Mouse (Mus musculus) frontal cortex, adult (tissue): ENCODE measurements at regions not wholly inside any gene's neighbourhood (a gene's known extent, or its start where the extent isn't known, plus 50 kb on each side); places are given as distances from the start of the nearest gene placed in this dataset.

ENCODE experiments used
- ATAC-seq: cut with Nextera tagmentation; 2 replicates; pipeline ENCODE4 v1.9.2; 2017; ENCODE audit warnings: mild to moderate bottlenecking, moderate library complexity, mixed read lengths; ENCODE audit not compliant: low TSS enrichment

DNA sequence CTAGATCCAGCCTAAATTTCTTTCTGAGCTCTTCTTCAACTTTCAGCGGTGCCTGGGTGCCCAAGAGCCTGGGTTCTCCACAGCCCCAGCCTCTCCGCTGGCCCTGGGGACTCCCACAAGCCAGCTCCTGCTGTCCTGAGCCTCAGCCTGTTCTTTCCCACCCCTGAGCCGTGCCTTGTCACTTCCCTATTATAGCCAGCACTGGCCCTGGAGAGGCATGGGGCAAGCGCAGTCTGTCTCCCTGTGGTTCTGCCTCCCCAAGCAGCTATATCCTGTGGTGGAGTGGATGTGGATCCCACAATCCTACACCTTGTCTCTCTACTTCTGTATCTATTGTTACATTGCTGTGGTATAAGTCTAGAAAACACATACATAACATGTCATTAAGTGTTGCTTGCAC lies 128.6 kb upstream of the Hgf start:
- ATAC-seq, result no peak

DNA sequence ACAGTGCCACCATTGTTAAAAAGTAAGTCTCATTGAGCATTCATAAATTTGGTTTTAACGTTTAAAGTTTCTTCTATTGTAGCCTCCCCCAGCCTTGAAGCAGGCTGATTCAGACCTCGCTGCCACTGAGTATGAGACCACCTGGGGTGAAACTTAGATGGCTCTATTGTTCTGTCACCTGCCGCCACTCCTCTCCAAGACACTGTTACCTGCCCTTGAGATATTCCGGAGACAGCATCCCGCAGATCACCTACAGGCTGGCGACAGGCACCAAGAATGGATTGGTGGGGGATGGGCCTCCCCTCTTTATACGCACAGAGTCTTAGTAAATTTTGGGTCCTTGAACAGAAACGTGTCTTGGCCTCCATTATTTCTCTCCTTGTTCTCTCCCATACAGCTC lies 128.0 kb upstream of the Hgf start:
- no peak for ATAC-seq

DNA sequence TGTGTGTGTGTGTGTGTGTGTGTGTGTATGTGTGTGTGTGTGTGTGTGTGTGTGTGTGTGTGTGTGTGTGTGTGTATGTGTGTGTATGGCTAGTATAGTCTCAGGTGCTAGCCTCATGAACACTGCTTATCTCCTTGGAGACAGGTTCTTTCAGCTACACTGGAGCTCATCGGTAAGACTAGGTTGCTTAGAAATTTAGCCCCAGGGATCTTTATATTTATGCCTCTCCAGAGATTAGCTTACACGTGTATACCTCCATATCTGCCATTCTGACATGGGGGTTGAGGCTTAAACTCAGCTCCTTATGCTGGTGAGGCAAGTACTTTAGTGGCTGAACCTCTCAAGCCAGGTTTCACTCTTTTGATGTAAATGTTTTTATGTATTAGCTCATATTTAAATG lies 127.0 kb upstream of the Hgf start:
- ATAC-seq, result no peak

DNA sequence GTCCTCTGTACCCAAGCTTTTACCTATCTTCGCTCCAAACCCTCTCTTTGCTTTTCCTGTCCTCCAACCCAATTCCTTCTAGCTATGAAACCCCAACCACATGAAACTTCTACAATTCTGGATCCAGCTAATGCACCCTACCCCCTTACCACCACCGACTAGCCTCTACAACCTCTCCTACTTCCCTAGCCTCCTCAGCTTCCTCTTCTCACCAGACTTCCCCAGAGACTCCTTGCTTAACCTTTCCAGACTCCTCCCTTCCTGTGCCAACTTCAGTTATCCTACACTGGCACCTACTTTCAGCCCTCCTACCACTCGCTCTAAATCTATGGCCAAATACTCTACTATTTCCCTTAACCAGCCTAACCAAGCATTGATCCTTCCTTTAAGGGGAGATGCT lies 118.7 kb upstream of the Hgf start:
- no peak for ATAC-seq

DNA sequence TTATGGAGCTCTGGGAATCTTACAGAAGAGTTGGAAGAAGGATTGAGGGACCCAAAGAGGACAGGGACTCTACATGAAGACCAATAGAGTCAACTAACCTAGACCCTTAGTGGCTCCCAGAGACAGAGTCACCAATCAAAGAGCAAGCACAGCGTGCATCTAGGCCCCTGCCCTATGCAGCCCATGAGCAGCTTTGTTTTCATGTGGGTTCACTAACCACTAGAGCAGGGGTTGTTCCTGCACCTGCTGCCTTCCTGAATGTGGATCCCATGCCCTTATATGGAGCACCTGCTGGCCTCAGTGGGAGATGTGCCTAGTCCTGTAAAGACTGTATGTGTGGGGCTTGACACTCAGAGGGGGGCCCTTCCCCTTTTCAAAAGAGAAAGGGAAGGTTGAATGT lies 108.2 kb upstream of the Hgf start:
- no peak for ATAC-seq

DNA sequence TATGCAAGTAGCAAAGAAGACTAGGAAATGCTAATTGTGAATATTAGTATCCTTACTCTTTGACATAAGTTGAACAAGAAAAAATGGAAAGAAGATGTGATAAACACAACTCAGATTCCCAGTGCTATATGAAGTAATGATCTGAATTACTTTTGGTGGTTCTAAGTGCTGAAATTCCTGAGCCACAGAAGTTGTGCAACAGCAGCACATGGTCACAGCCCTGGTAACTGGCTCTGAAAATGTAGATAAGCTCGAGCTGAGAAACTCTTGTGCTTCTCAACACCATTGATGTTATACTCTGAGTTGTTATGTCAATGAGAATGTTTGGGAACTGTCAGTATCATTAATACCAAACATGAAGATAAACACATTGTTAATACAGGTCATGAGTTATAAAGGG lies 106.3 kb upstream of the Hgf start:
- no peak for ATAC-seq

DNA sequence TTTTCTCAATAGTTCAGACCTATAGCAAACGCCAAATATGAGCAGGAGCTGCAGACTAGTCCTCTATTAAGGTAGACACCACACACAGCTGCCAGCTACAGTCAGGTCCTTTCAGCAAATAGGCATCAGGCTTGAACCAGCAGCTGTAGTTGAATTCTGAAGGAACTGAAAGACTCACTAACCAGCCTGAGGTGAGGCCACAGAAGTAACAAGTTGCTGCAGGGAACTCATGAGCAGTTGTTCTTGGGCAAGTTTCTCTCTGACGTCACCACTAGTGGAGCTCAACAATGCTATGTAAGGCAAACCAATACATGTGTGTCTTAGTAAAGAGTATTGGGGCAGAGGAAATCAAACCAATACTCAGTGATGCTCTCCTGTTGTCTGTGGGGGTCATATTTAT lies 91.5 kb upstream of the Hgf start:
- no peak for ATAC-seq

DNA sequence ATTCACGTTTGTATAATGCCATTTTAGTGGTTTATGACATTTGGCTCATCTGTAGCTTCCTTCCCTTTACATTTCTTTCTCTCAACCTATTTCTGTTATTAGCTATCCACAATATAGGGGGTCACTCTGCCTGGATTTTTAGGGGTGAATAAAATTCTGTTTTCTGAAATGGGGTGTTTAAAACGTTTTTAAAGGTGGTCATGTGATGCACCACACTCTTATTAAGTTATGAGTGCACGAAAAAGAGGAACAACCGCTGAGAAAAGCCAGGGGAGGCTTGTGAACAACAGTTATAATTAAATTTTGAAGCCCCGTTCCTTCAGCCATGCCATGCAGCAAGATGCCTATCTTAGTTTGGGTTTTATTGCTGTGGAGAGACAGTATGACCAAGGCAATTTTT lies 87.0 kb upstream of the Hgf start:
- ATAC-seq, result no peak

DNA sequence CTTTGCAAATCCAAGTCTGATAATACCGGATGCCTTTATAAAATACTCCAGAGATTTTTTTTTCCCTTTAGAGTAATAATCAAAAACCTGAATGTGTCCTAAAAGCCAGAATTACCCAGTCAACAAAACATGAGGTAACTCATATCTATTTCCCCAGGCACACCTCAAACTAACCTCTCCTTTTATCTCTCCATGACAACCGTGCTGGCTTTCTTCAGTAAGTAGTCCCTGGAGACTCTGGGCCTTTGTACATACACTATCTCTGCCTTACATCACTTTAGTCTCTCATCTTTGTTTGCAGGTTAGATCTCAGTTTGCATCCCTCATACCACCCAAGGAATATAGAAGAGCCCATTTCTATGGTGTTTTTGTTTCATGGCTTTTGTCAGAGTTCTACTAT lies 84.7 kb upstream of the Hgf start:
- ATAC-seq, result no peak

DNA sequence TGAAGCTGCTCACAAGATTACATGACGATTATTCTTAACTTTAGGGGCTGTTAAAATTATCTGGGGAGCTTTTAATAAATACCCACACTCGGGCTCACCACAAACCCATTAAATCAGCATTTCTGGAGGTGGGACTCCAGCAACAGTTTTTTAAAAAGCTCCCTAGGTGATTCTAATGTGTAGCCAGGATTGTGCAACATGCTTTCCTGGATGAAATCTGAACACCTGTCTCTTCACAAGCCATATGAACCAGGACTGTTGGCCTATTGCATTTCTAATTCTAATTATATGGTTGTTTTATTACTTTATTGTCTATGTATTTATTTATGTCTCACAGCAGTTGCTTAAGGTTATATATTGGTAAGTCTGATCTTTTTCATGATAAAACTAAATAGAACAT lies 84.1 kb upstream of the Hgf start:
- ATAC-seq, result no peak

DNA sequence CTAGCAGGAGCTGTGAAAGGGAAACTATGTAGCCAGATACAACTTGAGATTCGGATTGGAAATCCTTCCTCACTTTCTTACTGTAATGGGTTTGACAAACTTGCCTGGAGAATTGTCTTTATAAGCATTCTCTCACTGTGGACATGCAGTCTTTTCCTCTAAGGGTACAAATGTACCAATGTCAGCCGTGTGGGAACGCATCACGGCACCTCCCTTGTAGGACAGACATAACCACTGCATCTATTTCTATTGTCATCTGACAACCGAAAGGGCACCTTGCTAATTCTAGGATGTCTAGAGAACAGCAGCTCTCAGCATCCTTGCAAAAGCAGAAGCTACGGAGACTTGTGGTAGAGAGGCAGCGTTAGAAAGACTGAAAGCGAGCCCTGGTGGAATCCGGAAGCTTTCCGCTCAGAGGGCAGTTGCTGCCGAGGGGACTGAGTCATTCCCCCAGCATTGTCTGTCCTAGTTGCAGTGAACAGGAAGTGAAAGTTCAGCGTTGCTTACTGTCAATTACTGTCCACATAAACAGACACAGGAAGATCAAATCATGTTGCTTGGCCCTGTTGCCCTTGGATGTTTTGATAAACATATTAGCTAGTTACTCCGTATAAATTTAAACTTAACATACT lies 83.5 kb upstream of the Hgf start:
- ATAC-seq, result peak; percentile 86

DNA sequence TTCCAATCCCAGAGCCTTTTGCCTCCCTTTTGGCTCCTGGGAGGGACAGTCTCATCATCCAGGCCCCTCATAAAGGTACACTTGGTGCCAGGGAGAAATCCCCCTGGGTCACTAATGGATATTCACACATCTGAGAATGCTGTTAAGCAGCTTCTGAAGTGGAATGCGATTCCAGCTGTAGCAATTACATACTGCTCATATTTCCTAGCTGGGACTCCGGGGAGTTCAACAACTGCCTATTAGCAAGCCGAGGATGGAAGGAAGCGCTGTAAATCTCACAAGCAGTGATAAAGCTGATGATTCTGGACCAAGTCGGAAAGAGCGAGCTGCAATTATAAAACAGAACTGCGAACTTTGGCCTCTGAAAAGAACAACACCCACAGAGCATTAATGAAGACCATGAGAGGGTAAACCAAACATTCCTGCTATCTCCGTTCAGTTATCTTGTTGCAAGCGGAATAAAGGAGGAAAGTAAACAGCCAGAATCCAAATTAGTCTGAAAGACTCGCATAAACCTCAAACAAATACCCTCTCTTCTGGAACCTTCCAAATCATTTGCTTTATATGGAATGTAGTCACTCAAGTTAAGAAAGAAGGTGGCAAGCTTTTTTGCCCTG lies 82.8 kb upstream of the Hgf start:
- no peak for ATAC-seq

DNA sequence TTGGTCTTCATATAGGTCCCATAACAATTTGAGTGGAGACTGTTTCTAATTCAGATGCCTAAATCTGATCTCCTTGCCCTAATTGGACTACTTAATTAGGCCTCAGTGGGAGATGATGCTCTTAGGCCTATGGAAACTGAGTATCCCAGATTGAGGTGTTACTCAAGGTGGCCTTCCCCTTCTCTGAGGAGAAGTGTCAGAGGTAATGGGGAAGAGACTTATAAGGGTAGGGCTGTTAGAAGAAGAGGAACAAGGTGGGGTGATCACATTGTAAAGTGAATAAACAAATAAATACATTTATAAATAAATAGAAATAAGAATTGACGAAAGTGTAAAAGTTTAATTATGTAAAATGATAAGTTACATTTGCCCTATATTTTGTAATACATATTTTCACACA lies 65.3 kb upstream of the Hgf start:
- ATAC-seq, result no peak

DNA sequence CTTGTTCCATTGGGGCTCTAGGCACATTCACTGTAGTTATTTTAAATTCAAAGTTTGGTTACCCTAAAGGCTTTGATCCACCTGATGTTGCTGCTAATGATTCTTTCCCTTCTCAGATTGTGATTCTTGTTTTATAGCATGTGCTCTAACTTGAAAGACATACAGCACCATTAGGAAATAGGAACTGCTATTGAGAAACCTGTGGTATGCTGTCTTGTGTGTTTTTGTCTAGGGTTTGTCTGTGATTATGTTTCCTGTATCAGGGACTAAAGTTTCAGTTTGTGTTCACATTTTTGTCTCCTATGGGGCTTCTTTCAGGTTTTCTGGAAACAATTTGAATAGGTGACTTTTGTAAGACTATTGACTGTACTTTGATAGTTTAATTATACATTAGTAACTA lies 63.5 kb upstream of the Hgf start:
- no peak for ATAC-seq

DNA sequence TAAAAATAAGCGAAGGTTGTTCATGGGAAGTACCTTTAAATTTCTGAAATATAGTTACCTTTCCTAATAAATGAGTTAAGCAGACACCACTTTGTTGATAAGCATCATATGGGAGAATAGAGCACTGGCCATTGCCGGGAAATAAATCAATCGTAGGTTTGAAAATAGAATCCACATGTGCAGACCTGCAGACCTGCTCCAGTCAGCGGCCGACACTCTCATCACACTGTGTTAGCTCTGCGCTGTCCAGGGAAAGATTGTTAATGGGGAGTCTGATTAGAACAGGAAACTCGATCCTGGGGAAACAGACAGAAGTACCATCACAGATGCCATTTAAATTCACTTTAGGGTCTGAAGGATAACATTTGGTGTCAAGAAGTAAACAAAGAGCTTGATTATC lies 53.4 kb upstream of the Hgf start:
- no peak for ATAC-seq
